In genomic region chr9:51977439-51978000, GRCm38 (mm10) we compare ENCODE assay signal across 9 mouse cellular contexts. TPM values are rescaled to one million over a fixed set of nuclear protein-coding genes. Genes with fewer than 3 reads are reported as not detected.
A peak's percentile ranks its signal among the peaks of the same experiment; 100 is the strongest.
DNase-seq lines count a peak whose midpoint lies in the region; ATAC-seq and TF ChIP-seq lines count a peak whose summit lies in the region.
"Had no signal": no experiment of that assay in that cellular context is flagged by ENCODE, and none has a peak within 500 bp of the region (broad histone marks: within the 10 kb centered on the region; RNA-seq: fewer than 3 reads in every experiment).

No protein-coding gene starts in this region.

- no peak overlapping the region for H3K4me2 ChIP-seq in heart, embryonic 13.5 days
- H3K4me2 ChIP-seq in kidney, postnatal 0 days (ENCODE audit: low read length) = no peak overlapping the region
- no peak overlapping the region for H3K4me2 ChIP-seq in liver, embryonic 12.5 days
- H3K4me2 ChIP-seq in neural tube, embryonic 11.5 days (ENCODE audit: low read depth) = no peak overlapping the region
- no peak overlapping the region for H3K4me2 ChIP-seq in stomach, embryonic 16.5 days (ENCODE audit: low read depth, low read length)
- H3K4me2 ChIP-seq: embryonic facial prominence, embryonic 12.5 days had no signal

- H3K27me3 ChIP-seq in heart, embryonic 13.5 days (replicated peaks) = no peaks in the 10 kb centered on the region
- H3K27me3 ChIP-seq in kidney, postnatal 0 days (ENCODE audit: insufficient read depth, low read length) = no peaks in the 10 kb centered on the region
- no peaks in the 10 kb centered on the region for H3K27me3 ChIP-seq in liver, embryonic 12.5 days (replicated peaks)
- no peaks in the 10 kb centered on the region for H3K27me3 ChIP-seq in neural tube, embryonic 11.5 days (ENCODE audit: control insufficient read depth, insufficient read depth, low read length)
- H3K27me3 ChIP-seq in stomach, embryonic 16.5 days (ENCODE audit: control insufficient read depth, insufficient read depth, low read length) = no peaks in the 10 kb centered on the region
- H3K27me3 ChIP-seq: embryonic facial prominence, embryonic 12.5 days had no signal

- H3K36me3 ChIP-seq in heart, embryonic 13.5 days = no peaks in the 10 kb centered on the region
- H3K36me3 ChIP-seq in kidney, postnatal 0 days (ENCODE audit: insufficient read depth, low read length) = no peaks in the 10 kb centered on the region
- no peaks in the 10 kb centered on the region for H3K36me3 ChIP-seq in liver, embryonic 12.5 days
- no peaks in the 10 kb centered on the region for H3K36me3 ChIP-seq in neural tube, embryonic 11.5 days (ENCODE audit: control insufficient read depth, insufficient read depth, low read length)
- no peaks in the 10 kb centered on the region for H3K36me3 ChIP-seq in stomach, embryonic 16.5 days (ENCODE audit: control insufficient read depth, insufficient read depth, low read length)
- H3K36me3 ChIP-seq: embryonic facial prominence, embryonic 12.5 days had no signal

- peak; percentile 87 for TF ChIP-seq CTCF in brain, embryonic 14.5 days (IDR thresholded peaks at IDR 0.05; ENCODE audit: borderline replicate concordance, extremely low read depth, insufficient read depth, insufficient read length)
- peak; percentile 83 for TF ChIP-seq CTCF in kidney, postnatal 0 days (IDR thresholded peaks at IDR 0.05; ENCODE audit: low read depth)

- peak; percentile 31 for ATAC-seq in heart, embryonic 13.5 days (ENCODE audit: extremely low read depth, insufficient number of reproducible peaks, low FRiP score, low TSS enrichment)
- ATAC-seq in kidney, postnatal 0 days (replicated peaks; ENCODE audit: low FRiP score, low read depth) = peak; percentile 89
- ATAC-seq in liver, embryonic 12.5 days = peak; percentile 59; the same call in 1 of the 2 replicates
- ATAC-seq in neural tube, embryonic 11.5 days (ENCODE audit: insufficient read depth, low FRiP score, low TSS enrichment) = 0 out of 2 replicates have a peak, but pooled peaks have one; percentile 48
- peak; percentile 69; the same call in 1 of the 2 replicates for ATAC-seq in stomach, embryonic 16.5 days (ENCODE audit: insufficient read depth, low FRiP score)

- peaks cover 14% of the 10 kb centered on the region for H3K4me1 ChIP-seq in heart, embryonic 13.5 days
- H3K4me1 ChIP-seq in kidney, postnatal 0 days (replicated peaks; ENCODE audit: insufficient read depth, low read length) = no peaks in the 10 kb centered on the region
- H3K4me1 ChIP-seq in liver, embryonic 12.5 days = no peaks in the 10 kb centered on the region
- no peaks in the 10 kb centered on the region for H3K4me1 ChIP-seq in neural tube, embryonic 11.5 days (ENCODE audit: control insufficient read depth, insufficient read depth, low read length)
- no peaks in the 10 kb centered on the region for H3K4me1 ChIP-seq in stomach, embryonic 16.5 days (ENCODE audit: control insufficient read depth, insufficient read depth, low read length)
- H3K4me1 ChIP-seq: embryonic facial prominence, embryonic 12.5 days had no signal

- TF ChIP-seq POLR2A in brain, embryonic 14.5 days (IDR thresholded peaks at IDR 0.05; ENCODE audit: borderline replicate concordance, extremely low read depth, insufficient read depth, insufficient read length, poor library complexity, severe bottlenecking) = no peak

- no peak overlapping the region for H3K27ac ChIP-seq in heart, embryonic 13.5 days (replicated peaks)
- no peak overlapping the region for H3K27ac ChIP-seq in kidney, postnatal 0 days
- H3K27ac ChIP-seq in liver, embryonic 12.5 days = no peak overlapping the region
- H3K27ac ChIP-seq in neural tube, embryonic 11.5 days (ENCODE audit: low read depth, low read length) = no peak overlapping the region
- H3K27ac ChIP-seq in stomach, embryonic 16.5 days (ENCODE audit: low read length) = no peak overlapping the region
- H3K27ac ChIP-seq: embryonic facial prominence, embryonic 12.5 days had no signal

- no peak overlapping the region for H3K9ac ChIP-seq in heart, embryonic 13.5 days
- H3K9ac ChIP-seq in kidney, postnatal 0 days (ENCODE audit: low read depth, low read length) = no peak overlapping the region
- no peak overlapping the region for H3K9ac ChIP-seq in liver, embryonic 12.5 days
- no peak overlapping the region for H3K9ac ChIP-seq in neural tube, embryonic 11.5 days (ENCODE audit: low read length)
- H3K9ac ChIP-seq in stomach, embryonic 16.5 days (ENCODE audit: low read length) = no peak overlapping the region
- H3K9ac ChIP-seq: embryonic facial prominence, embryonic 12.5 days had no signal

- peak; percentile 82 for DNase-seq in CD4-positive, CD25-positive, alpha-beta regulatory T cell, adult 2 months (ENCODE audit: low read depth, low spot score)
- DNase-seq in brain, embryonic 14.5 days (ENCODE audit: low read depth) = peak; percentile 84
- DNase-seq in fibroblast of lung, adult 2 months (ENCODE audit: low read depth) = peak; percentile 77
- peak; percentile 83 for DNase-seq in kidney, postnatal 0 days (ENCODE audit: low spot score)
- peak; percentile 84 for DNase-seq in neural tube, embryonic 11.5 days (ENCODE audit: low spot score)

- no peak overlapping the region for H3K4me3 ChIP-seq in heart, embryonic 13.5 days
- H3K4me3 ChIP-seq in kidney, postnatal 0 days (replicated peaks; ENCODE audit: low read depth, low read length) = no peak overlapping the region
- H3K4me3 ChIP-seq in liver, embryonic 12.5 days = no peak overlapping the region
- H3K4me3 ChIP-seq in neural tube, embryonic 11.5 days (ENCODE audit: low read depth, low read length) = no peak overlapping the region
- H3K4me3 ChIP-seq in stomach, embryonic 16.5 days (replicated peaks; ENCODE audit: low read length) = no peak overlapping the region
- H3K4me3 ChIP-seq: embryonic facial prominence, embryonic 12.5 days had no signal

- 40% methylated on average over 5 of the region's 5 CpGs for WGBS in heart, embryonic 13.5 days
- 32% methylated on average over 5 of the region's 5 CpGs for WGBS in kidney, postnatal 0 days
- WGBS in liver, embryonic 12.5 days (ENCODE audit: insufficient replicate concordance) = 34% methylated on average over 5 of the region's 5 CpGs
- WGBS in neural tube, embryonic 11.5 days = 41% methylated on average over 5 of the region's 5 CpGs
- WGBS in stomach, embryonic 16.5 days = 44% methylated on average over 5 of the region's 5 CpGs

- H3K9me3 ChIP-seq in heart, embryonic 13.5 days = no peaks in the 10 kb centered on the region
- no peaks in the 10 kb centered on the region for H3K9me3 ChIP-seq in kidney, postnatal 0 days (replicated peaks; ENCODE audit: low read length)
- H3K9me3 ChIP-seq in liver, embryonic 12.5 days (replicated peaks) = no peaks in the 10 kb centered on the region
- H3K9me3 ChIP-seq in neural tube, embryonic 11.5 days (ENCODE audit: control insufficient read depth, low read length) = no peaks in the 10 kb centered on the region
- no peaks in the 10 kb centered on the region for H3K9me3 ChIP-seq in stomach, embryonic 16.5 days (replicated peaks; ENCODE audit: control insufficient read depth, low read length)
- H3K9me3 ChIP-seq: embryonic facial prominence, embryonic 12.5 days had no signal

RNA-seq across cellular contexts. Expression of gene Fdx1, which starts 14.2 kb away (rescaled TPM):
- 22.4 and 29.1 TPM in 2 replicates for polyA plus RNA-seq in brain, embryonic 14.5 days (2012; rRNA removed)
- 83.0 and 84.1 TPM in 2 replicates for polyA plus RNA-seq in heart, embryonic 13.5 days (2015; fragmentation: Nextera tagmentation; extraction: Ambion mirVana)
- polyA plus RNA-seq in kidney, postnatal 0 days (2015; fragmentation: Nextera tagmentation; extraction: Ambion mirVana) = 220 and 228 TPM in 2 replicates
- 34.4 and 34.9 TPM in 2 replicates for polyA plus RNA-seq in liver, embryonic 12.5 days (2016; fragmentation: Nextera tagmentation; extraction: Ambion mirVana)
- polyA plus RNA-seq in neural tube, embryonic 11.5 days (2014; fragmentation: Nextera tagmentation; extraction: Ambion mirVana) = 41.7 and 46.4 TPM in 2 replicates
- polyA plus RNA-seq in stomach, embryonic 16.5 days (2015; fragmentation: Nextera tagmentation; extraction: Ambion mirVana) = 64.9 and 80.0 TPM in 2 replicates

Comparison
In these comparisons a context has a peak if more than half of its experiments do, and no peak if none do; other contexts are left out.
1. ATAC-seq: peak in every context shown above with its lines; median percentile 89 in kidney, postnatal 0 days; 69 in stomach, embryonic 16.5 days; 59 in liver, embryonic 12.5 days; 48 in neural tube, embryonic 11.5 days; 31 in heart, embryonic 13.5 days.